Mouse (Mus musculus) left cerebral cortex, adult 18-20 months (tissue): ENCODE measurements at regions not wholly inside any gene's neighbourhood (a gene's known extent, or its start where the extent isn't known, plus 50 kb on each side); places are given as distances from the start of the nearest gene placed in this dataset.
"Not testable (repeated sequence)": the region's sequence is repeated elsewhere in the genome, so short reads cannot be mapped to it uniquely, and the experiment has no call there.

Experiments
- DNase-seq, 2 experiments: peaks; one replicate each; pipeline ENCODE4 v3.0.0; 2021 to 2022; ENCODE audit warnings: low spot score in 2 of 2, mixed read lengths in 1 of 2

- no peak for DNase-seq
These were observed 87.3 kb downstream of the Gm11077 start for GRCm38 (mm10) chr6:140816359-140816758.

- DNase-seq: no peak
These were observed 87.7 kb downstream of the Gm11077 start for GRCm38 (mm10) chr6:140816831-140817230.

GRCm38 (mm10) chr6:140819451-140819878, 90.4 kb downstream of the Gm11077 start:
- no peak for DNase-seq

DNA sequence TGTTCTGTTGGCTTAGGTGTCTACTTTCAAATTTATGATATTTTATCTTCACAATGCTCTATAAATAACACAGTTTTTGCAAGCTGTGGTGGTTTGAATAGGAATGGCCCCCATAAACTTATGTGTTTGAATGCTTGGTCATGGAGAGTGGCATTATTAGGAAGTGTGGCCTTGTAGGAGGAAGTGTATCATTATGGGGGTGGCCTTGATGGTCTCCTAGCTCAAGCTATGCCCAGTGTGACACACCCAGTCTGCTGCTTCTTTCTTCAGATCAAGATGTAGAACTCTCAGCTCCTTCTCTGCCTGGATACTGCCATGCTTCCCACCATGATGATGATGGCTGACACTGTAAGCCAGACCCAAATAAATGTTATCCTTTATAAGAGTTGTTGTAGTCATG, 97.4 kb downstream of the Gm11077 start:
- no peak for DNase-seq

DNA sequence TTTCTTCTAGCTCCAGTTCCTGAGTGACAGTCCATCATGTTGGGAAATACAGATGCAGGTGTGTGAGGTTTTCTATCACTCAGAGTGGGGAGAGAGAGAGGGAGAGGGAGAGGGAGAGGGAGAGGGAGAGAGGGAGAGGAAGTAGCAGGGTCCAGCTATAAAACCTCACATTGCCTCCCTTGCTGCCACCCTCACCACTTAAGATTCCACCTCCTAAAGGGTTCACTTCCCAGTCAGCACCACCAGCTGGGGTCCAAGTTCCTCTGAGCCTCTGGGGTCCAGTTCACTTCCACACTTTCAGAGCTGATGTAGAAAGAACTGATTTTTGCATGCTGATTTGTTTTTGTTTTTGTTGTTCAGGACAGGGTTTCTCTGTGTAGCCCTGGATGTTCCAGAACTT, 98.6 kb downstream of the Gm11077 start:
- no peak for DNase-seq

GRCm38 (mm10) chr6:140843292-140843991, 114.4 kb downstream of the Gm11077 start:
- no peak for DNase-seq

GRCm38 (mm10) chr6:140847165-140847564, 118.1 kb downstream of the Gm11077 start:
- no peak for DNase-seq

DNA sequence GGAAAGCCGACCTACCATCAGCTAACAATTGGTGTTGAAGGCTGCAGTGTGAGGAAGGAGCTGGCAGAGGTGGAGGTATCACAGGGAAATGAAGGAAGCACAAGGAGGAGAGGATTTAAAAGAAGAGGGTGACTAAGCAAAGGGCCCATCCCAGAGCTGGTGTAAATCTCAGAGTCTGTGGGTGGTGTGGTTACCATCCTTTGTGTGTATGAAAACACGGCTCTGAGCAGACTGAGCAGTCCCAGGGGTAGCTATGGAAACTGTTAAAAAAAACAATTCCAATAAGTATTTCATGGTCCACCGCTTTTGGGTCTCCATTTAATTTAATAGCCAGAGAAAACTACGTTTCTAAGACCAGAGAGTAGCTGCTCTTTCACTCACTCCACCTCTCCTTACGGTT, 123.3 kb downstream of the Gm11077 start:
- DNase-seq: peak in 1 of 2 experiments; percentile 10

DNA sequence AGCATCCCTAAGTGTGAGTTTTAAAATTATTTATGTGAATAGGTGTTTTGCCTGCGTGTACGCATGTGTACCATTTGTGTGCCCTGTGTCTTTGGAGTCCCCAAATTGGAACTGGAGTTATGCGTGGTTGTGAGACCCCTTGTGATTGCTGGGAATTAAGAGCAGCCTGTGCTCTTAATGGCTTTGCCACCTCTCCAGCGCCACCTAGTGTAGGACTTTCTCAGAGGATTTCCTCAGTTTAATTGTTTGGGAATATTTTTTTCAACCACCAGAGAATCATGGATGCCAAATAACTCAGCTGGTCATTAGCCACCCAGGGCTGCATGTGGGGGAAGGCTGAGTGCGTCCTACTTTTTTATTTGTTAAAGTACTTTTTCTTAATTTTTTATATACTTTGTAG, 124.4 kb downstream of the Gm11077 start:
- peak; percentile 37 to 75 for DNase-seq

DNA sequence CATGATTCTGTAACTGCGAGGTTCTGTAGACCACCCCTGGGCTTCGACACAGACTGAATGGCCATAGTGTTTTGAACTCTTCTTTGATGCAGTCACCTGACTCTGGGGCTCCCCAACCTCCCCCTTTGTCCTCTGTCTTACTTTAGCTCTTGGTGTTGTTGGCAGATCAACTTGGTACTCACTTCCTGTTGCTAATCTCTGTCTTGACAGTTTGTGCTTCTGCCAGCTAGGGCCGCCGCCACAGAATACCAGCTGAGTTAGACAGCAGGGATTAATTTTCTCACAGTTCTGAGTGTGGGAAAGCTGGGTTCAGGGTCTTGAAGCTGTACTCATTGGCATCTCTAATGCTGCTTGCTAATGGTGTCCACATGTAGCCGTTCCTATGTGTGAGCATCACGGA, 125.6 kb downstream of the Gm11077 start:
- DNase-seq: no peak

DNA sequence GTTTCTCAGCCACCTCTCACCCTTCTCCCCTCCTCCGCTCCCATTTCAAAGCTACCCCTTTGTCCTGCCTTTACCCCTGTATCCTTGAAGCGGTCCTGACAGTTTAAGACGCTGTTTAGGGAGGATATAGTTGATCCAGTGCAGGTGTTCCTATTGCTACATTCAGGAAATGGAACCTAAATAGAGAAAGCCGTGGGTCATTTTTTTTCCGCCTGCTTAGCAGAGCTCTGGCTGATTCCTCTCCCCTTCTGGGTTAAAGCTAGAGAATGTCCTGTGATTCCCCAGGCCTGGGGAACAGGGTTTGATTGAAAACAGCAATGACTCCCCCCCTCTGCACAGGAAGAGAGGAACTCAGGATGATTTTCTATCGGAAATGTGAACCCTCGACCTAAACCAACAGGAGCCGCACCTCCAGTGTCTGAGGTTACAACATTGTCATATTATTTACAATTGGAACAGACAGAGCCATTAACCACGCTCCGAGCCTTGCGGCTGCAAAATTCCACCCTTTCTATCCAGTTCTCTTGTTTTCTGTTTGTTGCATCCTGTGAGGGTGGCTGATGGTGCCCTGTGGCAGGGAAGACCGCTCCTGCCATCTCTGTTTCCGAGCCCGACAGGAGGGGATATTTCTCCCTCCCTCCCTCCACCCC, 127.5 kb downstream of the Gm11077 start:
- DNase-seq: no peak

- peak; percentile 44 to 71 for DNase-seq
These were observed 128.1 kb downstream of the Gm11077 start for GRCm38 (mm10) chr6:140857118-140857746.

DNA sequence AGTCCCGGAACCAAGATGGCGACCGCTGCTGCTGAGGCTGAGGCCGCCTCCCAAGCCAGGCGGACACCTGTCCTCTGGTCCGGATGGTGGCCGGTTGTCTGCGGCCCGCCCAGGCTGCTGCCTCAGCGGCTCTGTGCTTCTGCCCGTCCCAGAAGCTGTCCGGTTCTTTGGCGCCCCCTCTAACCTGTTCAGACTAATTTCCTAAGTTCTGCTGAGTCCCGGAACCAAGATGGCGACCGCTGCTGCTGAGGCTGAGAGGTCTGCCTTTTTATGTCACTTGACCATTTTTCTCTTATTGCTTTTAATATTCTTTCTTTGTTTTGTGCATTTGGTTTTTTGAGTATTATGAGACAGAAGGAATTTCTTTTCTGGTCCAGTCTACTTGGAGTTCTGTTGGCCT, 140.4 kb downstream of the Gm11077 start:
- not testable (repeated sequence) for DNase-seq

- DNase-seq: no peak
These were observed 145.7 kb downstream of the Gm11077 start for GRCm38 (mm10) chr6:140874831-140875230.

- DNase-seq: no peak
These were observed 154.6 kb downstream of the Gm11077 start for GRCm38 (mm10) chr6:140883651-140884050.

DNA sequence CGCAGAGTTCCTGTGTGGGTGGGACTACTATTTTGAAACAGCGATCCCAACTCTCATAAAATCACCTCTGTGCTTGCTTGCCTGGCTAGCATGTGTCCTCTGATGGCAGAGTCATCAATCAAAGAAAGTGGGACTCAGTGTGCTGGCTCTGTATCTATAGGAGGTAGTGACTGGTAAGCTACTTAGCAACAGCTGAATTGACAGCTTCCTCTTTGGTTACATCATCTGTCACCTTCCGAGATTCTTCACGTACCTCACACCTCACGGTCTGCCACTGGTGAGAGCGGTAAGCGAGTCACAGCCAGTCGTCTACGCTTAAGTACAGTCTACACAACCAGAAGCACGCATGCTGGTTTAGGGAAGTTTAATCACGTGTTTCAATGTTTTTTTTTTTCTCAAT, 159.5 kb downstream of the Gm11077 start:
- DNase-seq: no peak

- DNase-seq: no peak
These were observed 161.0 kb downstream of the Gm11077 start for GRCm38 (mm10) chr6:140890060-140890459.

DNA sequence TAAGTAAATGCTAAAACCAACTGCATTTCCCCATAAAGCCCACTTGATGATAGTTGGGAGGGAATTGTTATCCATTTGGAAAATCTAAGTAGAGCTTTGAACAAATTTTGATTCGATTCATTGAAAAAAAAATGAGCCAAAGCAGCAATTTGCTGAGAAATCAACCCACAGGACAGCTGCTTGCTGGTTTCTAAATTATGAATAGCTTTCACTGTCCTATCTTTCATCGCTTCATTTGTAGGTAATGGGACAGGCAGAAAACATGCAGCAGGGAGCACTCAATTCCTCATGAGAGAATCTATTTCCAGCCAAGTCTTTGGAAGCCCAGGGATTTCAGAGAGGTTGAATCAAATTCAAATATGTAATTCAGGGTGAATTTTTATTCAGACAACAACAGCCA, 161.5 kb downstream of the Gm11077 start:
- no peak for DNase-seq

DNA sequence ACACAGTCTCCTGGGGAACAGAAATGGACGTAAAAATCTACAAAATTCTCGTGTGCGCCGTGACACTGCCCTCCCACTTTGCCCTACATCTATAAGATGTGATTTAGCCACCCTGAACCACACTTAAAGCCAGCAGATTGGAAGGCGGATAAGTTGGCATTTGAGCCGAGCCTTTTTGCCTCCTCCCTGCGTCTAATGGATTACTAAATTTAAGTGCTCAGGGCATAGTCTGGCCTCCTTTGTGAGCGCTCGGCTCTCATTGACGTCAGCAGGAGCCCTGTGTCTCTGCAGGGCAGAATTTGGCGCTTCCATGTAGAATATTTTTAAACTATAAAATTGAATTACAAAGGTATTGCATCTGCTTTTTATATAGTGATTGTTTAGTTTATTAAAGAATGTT, 165.4 kb downstream of the Gm11077 start:
- DNase-seq: no peak

DNA sequence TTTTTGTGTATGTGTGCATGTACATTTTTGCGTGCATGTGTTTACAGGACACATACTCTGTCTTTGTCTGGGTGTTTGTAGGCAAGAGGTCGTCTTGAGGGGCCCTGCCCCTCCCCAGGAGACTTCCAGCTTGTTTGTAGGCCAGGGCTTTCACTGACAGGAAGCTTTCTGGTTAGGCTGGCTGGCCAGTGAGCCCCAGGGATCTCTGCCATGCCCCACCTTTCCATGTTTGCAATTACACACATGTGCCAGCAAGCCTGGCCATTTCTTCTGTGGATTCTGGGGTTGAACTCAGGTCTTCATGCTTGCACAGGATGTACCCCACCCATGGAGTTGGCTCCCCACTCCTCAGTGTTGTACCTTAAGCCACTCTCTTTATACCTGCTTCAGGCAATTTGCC, 166.4 kb downstream of the Gm11077 start:
- DNase-seq: no peak

DNA sequence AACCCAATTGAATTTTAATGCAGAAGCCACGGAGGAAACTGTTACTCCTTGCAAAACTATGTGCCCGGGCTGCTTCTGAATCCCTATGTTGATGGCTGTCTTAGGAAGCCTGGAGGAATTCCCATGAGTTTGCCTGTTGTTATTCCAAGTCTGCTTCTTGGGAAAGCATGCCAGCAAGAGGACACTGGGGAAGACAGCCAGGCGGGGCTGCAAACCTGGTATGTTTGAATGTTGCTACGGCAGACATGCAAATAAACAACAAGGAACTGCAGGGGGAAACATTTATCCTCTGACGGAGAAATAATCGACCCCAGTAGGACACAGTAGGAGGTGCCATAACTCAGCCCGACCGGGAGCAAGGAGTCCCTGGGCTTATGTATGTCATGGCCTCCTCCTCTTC, 168.0 kb downstream of the Gm11077 start:
- DNase-seq: no peak

GRCm38 (mm10) chr6:140924319-140924981, 195.4 kb downstream of the Gm11077 start:
- peak; percentile 59 to 61 for DNase-seq
